Mouse (Mus musculus): ENCODE data around the gene Arsa. TPM values are rescaled to one million over a fixed set of nuclear protein-coding genes. Genes with fewer than 3 reads are reported as not detected.

Gene Arsa
- total RNA-seq, 2 experiments from 2014 or later, result 30.0 to 31.1 TPM

Other genes with a start within 250 kb of the Arsa start
- 100 to 1,000 TPM; 215 to 259 TPM for gene Sbf1, start 162.1 kb downstream of the Arsa start, total RNA-seq (2021)
- not detected for gene Adm2, start 154.7 kb downstream of the Arsa start, total RNA-seq (2021)
- gene Miox, start 143.0 kb downstream of the Arsa start, total RNA-seq (2021), result not detected
- gene Lmf2, start 121.8 kb downstream of the Arsa start, total RNA-seq (2021), result 10 to 100 TPM; 24.1 to 29.3 TPM
- 10 to 100 TPM; 73.2 to 82.3 TPM for gene Ncaph2, start 121.7 kb downstream of the Arsa start, total RNA-seq (2021)
- 10 to 100 TPM; 27.9 to 29.1 TPM for gene Sco2, start 103.6 kb downstream of the Arsa start, total RNA-seq (2021)
- gene Tymp, start 100.4 kb downstream of the Arsa start, total RNA-seq (2021), result 1 to 10 TPM; 1.1 to 1.4 TPM
- 1 to 10 TPM; 3.7 to 4.2 TPM for gene Odf3b, start 98.1 kb downstream of the Arsa start, total RNA-seq (2021)
- gene Klhdc7b, start 92.5 kb downstream of the Arsa start, total RNA-seq (2021), result under 1 TPM; 0.13 to 0.18 TPM
- gene Syce3, start 66.9 kb downstream of the Arsa start, total RNA-seq (2021), result not detected
- gene Cpt1b, start 51.6 kb downstream of the Arsa start, total RNA-seq (2021), result 1 to 10 TPM; 3.9 to 4.5 TPM
- gene C730034F03Rik, start 47.8 kb downstream of the Arsa start, total RNA-seq (2021), result 1 to 10 TPM; 2.0 to 2.4 TPM
- not detected for gene Gm44502, start 47.7 kb downstream of the Arsa start, total RNA-seq (2021)
- 10 to 100 TPM; 51.1 to 59.8 TPM for gene Chkb, start 47.5 kb downstream of the Arsa start, total RNA-seq (2021)
- gene Mapk8ip2, start 23.5 kb downstream of the Arsa start, total RNA-seq (2021), result 100 to 1,000 TPM; 176 to 186 TPM
- gene Shank3, start 22.2 kb upstream of the Arsa start, total RNA-seq (2021), result 100 to 1,000 TPM; 221 to 225 TPM
- 1 to 10 TPM; 1.8 to 3.1 TPM for gene Acr, start 90.9 kb upstream of the Arsa start, total RNA-seq (2021)
- gene Rabl2, start 114.5 kb upstream of the Arsa start, total RNA-seq (2021), result 10 to 100 TPM; 31.4 to 36.3 TPM

Data from layer of hippocampus, postnatal 10 days (tissue).